In the genomic region with DNA sequence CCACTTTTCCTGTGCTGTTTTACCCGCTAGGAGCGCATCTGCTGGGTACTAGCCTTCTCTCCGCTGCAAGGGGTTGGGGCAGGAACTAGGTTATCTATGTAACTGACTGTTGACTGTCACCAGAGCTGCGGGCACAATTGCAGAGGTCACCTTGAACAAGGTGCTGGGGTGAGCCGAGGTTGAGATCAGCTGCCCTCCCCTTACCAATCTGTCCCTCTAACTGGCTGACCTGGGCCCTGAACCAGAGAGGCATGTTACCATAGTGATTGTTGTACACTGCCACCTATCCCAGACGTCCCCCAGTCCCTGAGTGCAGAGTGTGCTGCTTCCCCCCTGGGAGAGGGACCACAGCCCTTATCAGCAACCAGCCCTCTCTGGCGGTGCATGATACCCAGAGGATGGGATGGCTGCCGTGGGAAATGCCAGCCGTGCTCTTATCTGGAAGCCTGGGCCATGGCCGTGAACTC, we compare ENCODE assay signal across 11 mouse cellular contexts. TPM values are rescaled to one million over a fixed set of nuclear protein-coding genes. Genes with fewer than 3 reads are reported as not detected.
DNase-seq lines count a peak whose midpoint lies in the region; ATAC-seq and TF ChIP-seq lines count a peak whose summit lies in the region.
"Had no signal": no experiment of that assay in that cellular context is flagged by ENCODE, and none has a peak within 500 bp of the region (broad histone marks: within the 10 kb centered on the region; RNA-seq: fewer than 3 reads in every experiment).

No protein-coding gene starts in this region.

- no peak overlapping the region for H3K9ac ChIP-seq in heart, postnatal 0 days (replicated peaks; ENCODE audit: low read depth, low read length)

- peaks cover 40% of the 10 kb centered on the region for H3K4me1 ChIP-seq in heart, postnatal 0 days (ENCODE audit: control insufficient read depth, insufficient read depth)

- no peaks in the 10 kb centered on the region for H3K27me3 ChIP-seq in heart, postnatal 0 days (ENCODE audit: control insufficient read depth, insufficient read depth, low read length)

- H3K9me3 ChIP-seq in heart, postnatal 0 days (replicated peaks; ENCODE audit: control insufficient read depth, low read length): no peaks in the 10 kb centered on the region

- WGBS in heart, postnatal 0 days: 31% methylated on average over 10 of the region's 10 CpGs

- peaks cover 12% of the 10 kb centered on the region; the same call in 1 of the 2 replicates for H3K36me3 ChIP-seq in heart, postnatal 0 days (replicated peaks; ENCODE audit: control insufficient read depth, insufficient read depth, low read length)

- intact Hi-C loops in heart, postnatal 36 days (cut with DNase I): no loop called here

- no peak overlapping the region for H3K4me3 ChIP-seq in heart, postnatal 0 days (ENCODE audit: low read depth, low read length)

- TF ChIP-seq CTCF in heart, postnatal 0 days (IDR thresholded peaks at IDR 0.05; ENCODE audit: low read depth): no peak; the same call in 1 of the 2 replicates

- DNase-seq in heart, postnatal 0 days (ENCODE audit: low spot score): no peak
- DNase-seq in heart, postnatal 36 days: no peak
- peak; percentile 92 for DNase-seq in MEL-GATA-1-ER (ENCODE audit: extremely low read depth, low read depth)
- no peak for DNase-seq in kidney, adult 9 months
- DNase-seq in thymus, postnatal 36 days: no peak
- DNase-seq in adrenal gland, postnatal 14 days: no peak
- DNase-seq: kidney, adult 2 months; retina, postnatal 1 day; thymus, postnatal 4 days had no signal

- ATAC-seq in heart, postnatal 0 days (ENCODE audit: insufficient read depth, low read depth): peak; percentile 29
- ATAC-seq in erythroid progenitor cell, adult 5-6 weeks (replicated peaks; ENCODE audit: low FRiP score, poor library complexity, severe bottlenecking): peak; percentile 74
- peak; percentile 68 for ATAC-seq in megakaryocyte-erythroid progenitor cell, adult 5-6 weeks (replicated peaks; ENCODE audit: low FRiP score, low TSS enrichment, poor library complexity, severe bottlenecking)

- peak overlapping the region; percentile 6; the same call in 1 of the 2 replicates for H3K4me2 ChIP-seq in heart, postnatal 0 days (ENCODE audit: low read depth, low read length)

- TF ChIP-seq EP300 in heart, postnatal 0 days (IDR thresholded peaks at IDR 0.05; ENCODE audit: low read depth): no peak

- H3K27ac ChIP-seq in heart, postnatal 0 days (ENCODE audit: low read depth): peak overlapping the region; percentile 28; the same call in 1 of the 2 replicates

RNA-seq across cellular contexts. Expression of a gene that starts 39.1 kb away (rescaled TPM):
- total RNA-seq in heart, postnatal 0 days (2014; rRNA removed; ENCODE audit: low replicate concordance): not detected in 2 replicates
- polyA plus RNA-seq in heart, postnatal 0 days (2015; fragmentation: Nextera tagmentation; extraction: Ambion mirVana): not detected in 2 replicates
- not detected for total RNA-seq in heart, postnatal 36 days (2021)
- not detected in 2 replicates for total RNA-seq in erythroid progenitor cell, adult 5-6 weeks (2015; ENCODE audit: low replicate concordance)
- total RNA-seq in erythroid progenitor cell, adult 5-6 weeks (2017; ENCODE audit: low replicate concordance): not detected in 2 replicates
- not detected in 2 replicates for total RNA-seq in megakaryocyte-erythroid progenitor cell, adult 5-6 weeks (2014; fragmentation: Nextera tagmentation)
- total RNA-seq in megakaryocyte-erythroid progenitor cell, adult 5-6 weeks (2017): not detected in 2 replicates
- not detected in 2 replicates for total RNA-seq in adrenal gland, postnatal 14 days (2021)

RNA-seq across cellular contexts. Expression of a gene that starts 39.5 kb away (rescaled TPM):
- 28.4 and 45.3 TPM in 2 replicates for total RNA-seq in heart, postnatal 0 days (2014; rRNA removed; ENCODE audit: low replicate concordance)
- polyA plus RNA-seq in heart, postnatal 0 days (2015; fragmentation: Nextera tagmentation; extraction: Ambion mirVana): 2.3 and 2.5 TPM in 2 replicates
- total RNA-seq in heart, postnatal 36 days (2021): 10 to 100 TPM; 23.1 to 30.0 TPM
- 176 and 254 TPM in 2 replicates for total RNA-seq in erythroid progenitor cell, adult 5-6 weeks (2015; ENCODE audit: low replicate concordance)
- 303 and 467 TPM in 2 replicates for total RNA-seq in erythroid progenitor cell, adult 5-6 weeks (2017; ENCODE audit: low replicate concordance)
- total RNA-seq in megakaryocyte-erythroid progenitor cell, adult 5-6 weeks (2014; fragmentation: Nextera tagmentation): 188 and 219 TPM in 2 replicates
- total RNA-seq in megakaryocyte-erythroid progenitor cell, adult 5-6 weeks (2017): 43.8 and 102 TPM in 2 replicates
- total RNA-seq in adrenal gland, postnatal 14 days (2021): 23.6 and 24.6 TPM in 2 replicates

RNA-seq across cellular contexts. Expression of a gene that starts 54.9 kb away (rescaled TPM):
- total RNA-seq in heart, postnatal 0 days (2014; rRNA removed; ENCODE audit: low replicate concordance): 8.4 and 23.1 TPM in 2 replicates
- polyA plus RNA-seq in heart, postnatal 0 days (2015; fragmentation: Nextera tagmentation; extraction: Ambion mirVana): 13.9 and 14.4 TPM in 2 replicates
- total RNA-seq in heart, postnatal 36 days (2021): 10 to 100 TPM; 21.4 to 23.0 TPM
- 32.3 and 32.8 TPM in 2 replicates for total RNA-seq in erythroid progenitor cell, adult 5-6 weeks (2015; ENCODE audit: low replicate concordance)
- 57.9 and 58.0 TPM in 2 replicates for total RNA-seq in erythroid progenitor cell, adult 5-6 weeks (2017; ENCODE audit: low replicate concordance)
- total RNA-seq in megakaryocyte-erythroid progenitor cell, adult 5-6 weeks (2014; fragmentation: Nextera tagmentation): 69.7 and 77.5 TPM in 2 replicates
- total RNA-seq in megakaryocyte-erythroid progenitor cell, adult 5-6 weeks (2017): 81.4 and 93.2 TPM in 2 replicates
- total RNA-seq in adrenal gland, postnatal 14 days (2021): 39.5 and 40.6 TPM in 2 replicates
